Mouse (Mus musculus) layer of hippocampus, adult 9-11 months (tissue): ENCODE data around the gene Dyrk1a.

Source experiments
- DNase-seq: peaks from one replicate; pipeline ENCODE4 v3.0.0; 2022

The Dyrk1a gene

DNA sequence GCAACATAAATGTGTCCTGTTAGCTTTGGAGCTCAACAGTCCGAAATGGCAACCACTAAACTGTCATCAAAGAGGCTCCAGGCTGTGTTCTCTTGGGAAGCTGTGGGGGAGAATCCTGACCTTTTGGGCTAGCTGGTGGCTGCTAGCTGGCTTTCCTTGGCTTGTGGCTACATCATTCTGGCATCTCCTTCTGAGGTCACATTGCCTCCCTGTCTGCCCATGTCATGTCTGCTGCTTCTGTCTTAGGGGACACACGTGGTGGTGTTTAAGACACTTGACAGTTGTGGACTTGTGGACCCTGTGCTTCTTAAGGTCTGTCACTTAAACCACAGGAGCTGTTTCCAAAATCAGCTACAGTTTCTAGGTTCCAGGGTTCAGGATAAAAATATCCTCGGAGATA is 21.7 kb downstream of the Dyrk1a start:
- no peak for DNase-seq

DNA sequence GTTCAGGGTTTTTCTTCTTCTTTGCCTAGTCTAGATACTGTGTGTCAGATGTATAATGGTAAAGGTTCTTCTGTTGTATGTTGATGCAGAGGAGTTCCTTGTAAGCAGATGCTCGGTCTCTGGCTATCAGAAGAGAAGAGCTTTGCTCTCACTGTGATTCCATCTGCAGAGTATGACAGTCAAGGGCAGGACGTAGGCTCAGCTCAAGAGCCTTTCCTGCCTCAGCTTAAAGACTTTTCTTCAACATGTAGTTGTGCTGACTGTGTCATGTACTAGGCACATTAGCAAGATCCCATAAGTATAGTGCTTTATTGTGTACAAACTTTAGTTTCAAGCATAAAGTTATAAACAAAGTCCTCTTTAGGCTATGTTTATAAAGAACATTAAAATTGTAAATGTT is 26.8 kb downstream of the Dyrk1a start:
- DNase-seq: no peak

DNA sequence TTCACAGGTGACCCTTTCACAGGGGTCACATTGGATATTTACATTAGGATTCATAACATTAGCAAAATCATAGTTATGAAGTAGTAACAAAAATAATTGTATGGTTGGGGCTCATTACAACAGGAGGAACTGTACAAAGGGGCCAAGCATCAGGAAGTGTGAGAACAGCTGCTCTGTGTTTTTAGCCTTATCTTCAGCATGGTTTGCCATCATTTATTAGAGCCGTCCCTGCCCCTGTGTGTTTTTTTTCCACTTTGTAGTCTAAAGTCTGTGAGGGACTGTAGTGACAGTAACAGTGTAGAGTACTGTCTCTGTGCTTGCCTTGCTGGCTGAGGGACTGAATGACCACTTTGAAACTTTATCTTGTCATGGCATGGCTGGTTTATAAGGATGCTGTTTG is 27.8 kb downstream of the Dyrk1a start:
- no peak for DNase-seq

DNA sequence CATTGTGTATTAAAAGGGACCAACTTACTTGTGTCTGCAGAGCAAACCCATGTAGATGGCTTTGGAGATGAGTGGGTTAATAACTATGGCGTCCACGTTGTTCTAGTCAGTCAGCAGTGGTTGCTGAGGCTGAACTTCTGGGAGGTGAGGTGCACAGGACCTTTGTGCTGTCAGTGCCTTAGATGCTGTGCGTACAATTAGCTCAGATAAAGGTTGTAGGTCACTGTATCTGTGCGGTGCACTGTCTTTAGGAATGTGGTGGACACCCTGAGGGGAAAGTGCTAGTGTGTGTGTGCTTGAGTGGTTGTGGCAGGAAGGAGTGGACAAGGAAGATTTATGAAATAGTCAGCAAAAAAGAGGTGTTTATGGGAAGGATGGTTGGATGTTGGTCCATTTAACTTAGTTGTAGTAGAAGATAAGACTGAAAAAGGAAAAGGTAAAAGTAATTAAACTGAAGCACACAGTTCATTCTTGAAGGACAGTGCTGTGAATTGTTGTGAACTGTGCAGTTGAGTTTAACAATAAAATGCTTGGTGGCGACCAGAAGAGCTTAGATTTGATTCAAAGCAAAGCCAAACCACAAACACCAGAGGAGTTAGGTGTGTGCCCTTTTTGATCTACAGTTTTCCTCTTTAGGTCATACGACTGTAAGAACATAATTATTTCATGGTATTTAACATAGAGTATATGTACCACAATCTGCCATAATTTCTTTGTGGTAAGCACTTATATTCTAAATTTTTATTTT is 30.3 kb downstream of the Dyrk1a start:
- no peak for DNase-seq

DNA sequence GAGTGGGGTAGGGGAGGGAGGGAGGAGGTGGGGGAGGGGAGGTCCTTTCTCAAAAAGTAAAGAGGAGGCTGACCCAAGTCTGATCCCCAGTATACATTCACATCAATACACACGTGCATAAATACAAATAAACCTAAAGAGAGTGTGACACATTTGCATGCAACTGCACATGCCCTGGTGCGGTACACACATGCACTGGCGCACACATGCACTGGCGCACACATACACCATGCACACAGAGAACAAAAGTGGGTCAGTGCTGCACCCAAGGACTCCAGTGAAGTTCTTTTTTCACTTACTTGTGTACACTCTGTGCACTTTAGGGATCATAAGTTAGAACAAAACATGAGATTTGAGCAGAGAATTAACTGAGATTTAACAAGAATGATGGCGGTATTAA is 31.3 kb downstream of the Dyrk1a start:
- no peak for DNase-seq

DNA sequence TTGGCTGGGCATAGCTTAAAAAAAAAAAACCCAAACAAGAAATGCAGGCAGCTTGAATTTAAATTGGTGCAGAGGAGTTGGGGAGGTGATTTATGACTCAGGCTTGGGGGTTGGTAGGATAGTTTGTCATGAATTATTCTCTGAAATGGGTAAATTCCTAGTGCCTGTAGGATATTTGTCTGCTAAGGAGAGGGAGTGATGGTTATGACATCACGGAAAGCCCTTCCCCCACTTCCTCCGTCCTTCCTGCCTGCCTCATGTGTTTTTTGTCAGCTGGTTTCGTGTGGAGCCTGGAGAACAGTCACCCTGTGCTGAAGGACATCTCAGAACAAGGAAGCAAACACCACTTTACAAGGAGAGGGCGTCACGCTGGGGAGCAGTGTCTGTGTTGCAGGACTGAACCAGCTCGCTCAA is 31.7 kb downstream of the Dyrk1a start:
- DNase-seq: peak; percentile 69

DNA sequence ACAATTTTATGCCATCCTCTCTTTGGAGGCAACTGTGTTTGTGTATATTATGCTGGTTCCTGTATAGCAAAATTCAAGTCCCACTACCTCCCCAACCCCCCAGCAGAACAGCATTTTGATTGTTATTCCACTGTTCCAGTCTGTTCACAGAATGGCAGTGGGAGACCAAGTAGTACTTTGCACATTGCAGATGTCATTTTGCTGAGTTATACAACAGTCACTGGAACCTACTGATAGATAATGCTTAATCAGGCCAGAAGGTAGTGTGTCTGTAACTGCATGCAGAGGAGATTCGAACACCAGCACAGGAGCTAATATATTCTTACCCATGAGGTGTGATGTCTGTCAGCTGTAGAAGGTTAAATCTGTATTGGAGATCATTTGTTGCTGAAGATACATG is 32.4 kb downstream of the Dyrk1a start:
- DNase-seq: peak; percentile 40

DNA sequence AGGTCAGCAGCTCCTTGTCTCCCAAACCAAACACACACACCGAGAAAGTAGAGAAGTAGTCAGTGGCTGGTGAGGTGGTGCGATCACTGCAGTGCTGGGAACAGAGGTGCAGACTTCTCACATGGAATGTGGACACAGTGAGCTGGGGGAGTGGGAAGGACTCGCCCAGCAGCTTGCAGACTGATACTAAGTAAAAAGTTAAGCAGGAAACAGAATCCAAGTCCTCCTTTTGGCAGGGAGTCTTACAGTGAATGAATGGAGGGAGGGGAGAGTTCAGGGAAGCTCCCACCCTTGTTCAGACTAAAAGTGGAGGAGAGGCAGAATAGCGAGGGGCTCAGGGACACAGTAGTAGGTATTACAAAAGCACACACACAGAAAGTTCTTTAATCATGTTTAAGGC is 32.9 kb downstream of the Dyrk1a start:
- DNase-seq: no peak

DNA sequence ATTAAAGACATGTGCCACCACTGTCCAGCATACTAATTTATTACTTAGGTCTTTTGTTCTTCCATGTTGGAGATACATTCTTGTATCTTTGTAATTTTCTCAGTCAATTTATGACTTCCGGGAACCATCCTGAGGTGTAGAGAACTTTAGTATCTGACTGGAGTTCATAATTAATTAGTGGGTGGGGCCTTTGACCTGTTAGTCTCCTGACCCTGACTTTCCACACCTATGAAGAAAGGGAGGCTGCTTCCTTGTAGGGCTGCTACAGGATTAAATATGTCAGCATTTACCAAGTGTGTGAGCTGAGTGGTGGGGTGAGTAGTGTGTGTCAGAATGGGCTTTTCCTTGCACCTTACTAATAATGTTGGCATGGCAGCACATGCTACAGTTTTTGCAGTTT is 36.4 kb downstream of the Dyrk1a start:
- no peak for DNase-seq

DNA sequence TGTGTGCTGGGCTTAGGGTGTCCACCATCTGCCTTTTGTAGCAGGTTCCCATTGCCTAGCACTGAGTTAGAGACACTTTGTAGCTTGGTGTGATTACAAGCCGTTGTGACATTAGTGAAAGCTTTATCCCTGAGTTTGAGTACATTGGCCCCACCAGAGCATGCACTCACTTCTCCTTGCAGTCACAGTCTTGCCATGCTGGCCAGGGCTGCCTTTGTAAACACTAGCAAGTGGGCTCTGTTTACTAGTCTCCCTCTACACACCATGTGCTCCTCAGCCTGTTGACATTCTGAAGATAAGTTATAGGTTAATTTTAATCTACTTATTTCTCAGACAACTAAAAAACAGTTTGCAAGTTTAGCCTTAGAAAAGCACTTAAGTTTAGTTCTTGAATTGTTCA is 37.7 kb downstream of the Dyrk1a start:
- no peak for DNase-seq

DNA sequence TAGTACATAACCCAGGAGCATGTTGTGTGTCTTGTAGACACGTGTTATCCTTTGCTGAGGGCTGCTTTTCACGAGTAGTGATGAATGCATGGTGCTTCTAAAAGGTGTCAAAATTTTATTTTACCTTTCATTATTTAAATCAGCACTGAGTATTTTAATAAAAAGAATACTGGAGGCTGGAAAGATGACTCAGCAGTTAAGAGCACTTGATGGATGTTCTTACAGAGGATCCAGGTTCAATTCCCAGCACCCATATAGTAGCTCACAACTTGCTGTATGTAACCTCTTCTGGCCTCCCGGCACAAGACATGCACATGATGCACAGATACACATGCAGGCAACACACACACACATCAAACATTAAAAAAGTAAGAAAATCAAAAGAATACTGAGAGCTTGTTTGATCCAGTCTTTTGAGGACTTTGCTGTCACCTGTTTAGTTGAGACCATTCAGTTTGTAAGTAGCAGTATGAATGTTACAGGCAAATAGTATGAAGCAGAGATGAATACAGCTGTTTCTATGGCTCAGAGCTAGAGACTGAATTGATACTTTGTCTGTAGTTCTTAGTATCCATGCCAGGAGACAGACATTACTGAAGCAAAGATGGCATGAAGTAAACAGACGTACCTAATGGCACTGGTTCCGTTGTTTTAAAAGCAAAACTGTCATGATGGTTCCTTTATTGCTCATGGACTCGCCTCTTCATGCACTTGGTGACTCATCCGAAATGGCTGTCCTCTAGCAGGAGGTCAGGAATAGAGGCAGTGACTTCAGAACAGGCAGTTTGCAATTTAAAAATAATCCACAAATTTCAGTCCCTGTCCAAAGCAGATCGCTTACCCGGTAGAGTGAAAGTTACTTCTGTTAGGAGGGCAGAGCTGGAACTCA is 39.1 kb downstream of the Dyrk1a start:
- DNase-seq: no peak

DNA sequence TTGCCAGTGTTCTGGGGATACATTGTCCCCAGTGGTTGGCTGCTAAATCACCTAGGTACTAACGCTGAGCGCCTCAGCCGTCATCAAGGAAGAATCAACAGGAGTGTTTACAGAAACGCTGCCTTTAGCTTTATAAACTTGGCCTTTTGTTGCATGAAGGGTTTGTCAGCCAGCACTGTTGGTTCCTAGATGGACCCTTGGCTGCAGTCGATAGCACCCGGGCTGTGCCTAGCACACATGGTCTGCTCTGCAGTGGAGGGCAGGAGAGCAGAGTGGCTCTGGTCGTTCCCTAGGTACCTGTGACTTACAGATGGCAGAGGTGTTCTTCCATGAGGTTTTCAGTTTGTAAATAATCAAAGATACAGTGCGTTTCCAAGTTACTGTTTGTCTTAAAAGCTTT is 42.8 kb downstream of the Dyrk1a start:
- DNase-seq: no peak

DNA sequence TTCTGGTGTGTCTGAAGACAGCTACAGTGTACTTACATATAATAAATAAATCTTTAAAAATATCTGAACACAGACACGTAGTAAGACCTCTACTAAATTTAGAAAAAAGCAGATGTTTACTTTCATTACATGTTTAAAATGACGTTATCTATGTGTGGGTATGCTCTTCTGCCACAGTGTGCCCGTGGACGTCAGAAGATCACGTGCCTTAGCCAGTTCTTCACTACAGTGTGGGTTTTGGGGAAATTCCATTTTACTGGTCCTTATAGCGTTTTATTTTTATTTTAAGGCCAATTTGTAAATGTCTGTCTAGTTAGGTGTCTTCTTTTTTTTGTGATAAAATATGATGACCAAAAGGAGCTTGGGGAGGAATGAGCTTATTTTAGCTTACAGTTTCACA is 47.4 kb downstream of the Dyrk1a start:
- DNase-seq: no peak

DNA sequence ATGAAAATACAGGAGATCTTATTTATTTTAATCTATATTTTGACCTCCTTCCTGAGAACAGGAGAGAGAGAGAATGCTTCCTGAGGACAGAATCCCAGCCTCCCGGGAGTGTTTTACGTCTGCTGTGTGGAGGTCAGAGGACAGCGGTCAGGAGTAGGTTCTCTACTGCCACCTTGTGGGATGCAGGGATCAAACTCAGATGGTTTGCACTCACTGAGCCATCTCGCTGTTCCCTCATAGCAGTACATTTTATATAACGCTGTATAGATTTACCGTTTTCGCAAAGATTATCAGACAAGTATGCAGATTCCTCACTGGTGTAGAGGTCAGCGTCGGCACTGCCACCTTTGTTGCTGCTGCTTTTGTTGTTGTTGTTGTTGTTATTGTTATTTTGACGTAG is 48.7 kb downstream of the Dyrk1a start:
- DNase-seq: peak; percentile 51

DNA sequence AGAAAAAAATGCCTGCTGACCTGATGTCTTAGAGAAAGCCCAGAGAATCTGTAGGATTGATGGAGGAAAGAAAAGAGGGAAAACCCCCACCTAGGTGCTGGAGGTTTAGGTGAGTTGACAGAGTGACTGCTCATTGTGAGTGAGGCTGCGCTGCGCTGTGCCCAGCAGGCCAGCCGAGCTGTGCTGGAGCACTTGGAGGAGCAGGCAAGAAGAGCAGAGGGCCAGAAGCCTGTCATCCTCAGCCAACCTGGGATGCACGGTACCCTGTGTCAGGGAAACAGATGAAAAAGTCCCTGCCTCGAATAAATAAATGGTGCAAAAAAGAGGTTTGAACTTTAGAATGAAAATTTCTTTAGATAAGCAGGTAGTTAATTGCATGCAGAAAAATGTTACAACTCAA is 49.5 kb downstream of the Dyrk1a start:
- DNase-seq: no peak

DNA sequence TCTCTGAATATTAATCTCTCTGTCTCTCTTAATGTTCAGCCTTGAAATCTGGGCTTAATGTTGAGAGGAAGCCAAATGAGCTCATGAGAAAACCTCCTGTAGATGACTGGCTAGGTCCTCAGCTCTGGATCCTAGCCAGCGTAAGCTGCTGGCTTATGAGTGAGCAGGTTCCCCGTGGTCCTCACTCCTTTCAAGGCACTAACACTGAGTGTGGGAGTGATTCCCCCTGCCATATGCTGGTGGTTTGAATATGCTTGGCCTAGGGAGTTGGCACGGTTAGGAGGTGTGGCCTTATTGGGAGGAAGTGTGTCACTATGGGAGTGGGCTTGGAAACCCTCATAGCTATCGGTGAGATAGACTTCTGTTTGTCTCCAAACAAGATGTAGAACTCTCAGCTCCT is 55.1 kb downstream of the Dyrk1a start:
- DNase-seq: no peak

DNA sequence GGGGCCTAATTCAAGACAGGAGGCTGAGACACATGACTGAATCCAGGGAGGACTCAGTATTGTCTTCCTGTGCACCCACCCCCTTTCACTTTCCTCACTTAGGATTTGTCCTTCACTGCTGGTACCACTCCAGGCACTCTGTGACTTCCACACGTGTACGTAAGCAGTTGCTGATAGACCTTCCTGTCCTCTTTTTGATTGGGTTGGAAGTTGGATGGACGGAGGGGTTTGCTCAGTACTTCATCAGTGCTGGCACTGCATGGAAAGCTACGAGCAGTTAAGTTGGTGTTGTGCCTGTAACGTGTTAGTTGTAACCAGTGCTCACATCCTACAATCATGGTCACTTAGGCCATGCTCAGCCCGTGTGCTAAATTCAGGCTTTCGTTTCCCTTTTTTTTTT is 55.8 kb downstream of the Dyrk1a start:
- no peak for DNase-seq

DNA sequence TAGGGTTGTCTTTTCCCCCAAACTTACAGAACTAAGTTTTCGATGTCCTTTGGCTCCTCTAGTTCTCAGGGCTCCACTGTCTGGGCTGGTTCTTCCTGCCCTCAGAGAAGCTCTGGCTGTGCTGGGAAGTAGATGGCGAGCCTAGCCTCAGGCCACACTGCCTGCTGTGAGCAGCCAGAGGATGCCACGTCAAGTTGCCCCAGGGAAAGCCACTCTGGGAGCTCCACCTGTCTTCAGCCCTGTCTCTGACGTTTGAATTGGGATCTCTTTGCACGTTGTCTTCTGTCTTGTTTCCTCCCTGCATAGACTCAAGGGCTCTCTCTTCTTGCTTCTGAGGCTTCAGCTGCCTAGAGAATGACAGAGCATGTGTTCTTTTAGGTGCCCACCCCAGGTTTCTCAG is 57.9 kb downstream of the Dyrk1a start:
- no peak for DNase-seq

DNA sequence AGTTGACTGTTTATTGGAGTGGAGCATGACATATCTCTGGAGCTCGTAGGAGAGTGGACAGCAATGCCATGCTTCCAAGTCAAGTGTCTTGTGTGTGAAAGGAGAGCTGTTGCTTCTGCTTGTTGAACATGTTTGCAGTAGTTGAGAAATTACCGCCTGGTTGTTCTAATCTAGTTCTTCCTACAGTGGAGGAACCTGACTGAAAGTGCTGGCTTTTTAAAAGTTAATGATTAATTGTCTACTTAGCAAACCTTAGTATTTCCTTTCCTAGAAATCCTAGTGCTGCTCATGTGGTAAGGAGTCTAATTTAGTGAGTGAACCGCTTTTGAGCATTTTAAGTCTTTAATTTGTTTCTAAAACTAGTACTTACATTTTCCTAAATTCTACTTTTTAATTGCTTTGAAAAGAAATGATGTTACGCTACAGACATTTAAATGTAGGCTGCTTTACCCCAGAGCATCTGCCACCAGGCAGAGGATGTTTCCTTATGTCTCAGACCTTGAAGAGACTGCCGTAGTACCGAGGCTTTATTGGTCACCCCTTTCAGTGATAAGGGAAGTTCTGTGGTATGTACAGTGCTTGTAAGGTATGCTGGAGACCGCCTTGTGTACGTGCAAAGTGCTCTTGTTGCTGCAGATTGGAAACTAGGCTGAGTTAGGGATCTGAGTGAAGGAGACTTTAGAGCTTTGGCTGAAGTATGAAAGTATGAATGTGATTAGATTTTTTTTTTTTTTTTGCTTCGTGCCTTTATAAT is 59.3 kb downstream of the Dyrk1a start:
- DNase-seq: no peak

DNA sequence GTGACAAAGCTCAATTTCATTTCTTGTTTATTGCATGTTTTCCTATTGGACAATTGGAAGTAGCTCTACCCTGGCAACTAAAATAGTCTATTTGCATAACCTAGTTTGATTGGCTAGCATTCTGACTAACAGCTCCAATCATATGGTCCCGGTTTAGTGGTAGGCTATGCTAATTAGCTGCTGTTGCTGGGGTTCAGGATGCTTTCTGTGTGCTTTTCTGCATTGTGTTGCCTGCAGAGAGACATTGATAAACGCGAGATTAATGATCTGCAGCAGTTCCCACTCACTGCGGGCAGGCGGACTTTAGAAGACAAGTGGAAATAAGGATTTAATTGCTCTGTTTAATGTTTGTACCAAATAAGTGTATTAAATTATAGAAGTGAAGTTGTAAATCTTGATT is 62.2 kb downstream of the Dyrk1a start:
- peak; percentile 78 for DNase-seq

DNA sequence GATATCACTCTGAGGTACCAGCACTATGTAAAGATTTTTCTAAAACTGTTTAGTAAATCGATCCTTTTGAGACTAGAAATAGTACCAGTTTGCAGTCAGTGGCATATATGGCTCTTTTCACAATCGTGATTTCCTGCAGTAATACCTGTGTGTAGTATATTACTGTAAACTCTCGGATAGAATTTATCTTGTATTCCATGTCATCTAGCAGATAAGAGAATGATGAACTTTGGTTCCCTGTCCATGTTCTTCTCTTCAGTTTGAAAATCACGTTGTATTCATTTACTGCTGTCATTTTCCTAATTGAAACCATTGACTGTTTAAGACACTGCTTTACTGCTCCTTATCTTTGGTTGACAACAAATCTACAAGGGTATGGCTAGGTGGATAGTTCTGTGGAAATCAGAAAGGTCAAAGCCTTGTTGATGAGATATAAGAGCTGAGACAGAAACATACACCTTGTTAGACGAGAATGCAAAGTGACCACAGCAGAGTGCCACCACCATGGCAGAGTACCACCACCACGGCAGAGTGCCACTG is 62.7 kb downstream of the Dyrk1a start:
- DNase-seq: no peak

DNA sequence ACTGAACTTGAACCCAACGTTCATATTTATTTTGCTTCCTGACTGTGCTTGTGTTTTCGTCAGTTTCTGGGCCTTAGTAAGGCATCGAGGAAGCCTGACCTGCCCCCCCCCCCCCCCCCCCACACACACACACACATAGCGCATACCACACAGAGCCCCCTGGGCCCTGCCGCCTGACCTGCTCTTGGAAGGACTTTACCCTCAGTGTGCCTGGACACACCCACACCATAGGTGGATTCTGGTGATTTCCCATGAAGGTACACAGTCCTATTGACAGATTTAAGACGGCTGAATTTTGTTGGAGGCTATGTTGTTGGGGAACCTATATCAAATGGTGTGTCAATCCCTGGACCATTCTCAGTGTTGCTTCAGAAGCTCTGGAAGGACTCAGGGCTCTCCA is 63.2 kb downstream of the Dyrk1a start:
- no peak for DNase-seq

DNA sequence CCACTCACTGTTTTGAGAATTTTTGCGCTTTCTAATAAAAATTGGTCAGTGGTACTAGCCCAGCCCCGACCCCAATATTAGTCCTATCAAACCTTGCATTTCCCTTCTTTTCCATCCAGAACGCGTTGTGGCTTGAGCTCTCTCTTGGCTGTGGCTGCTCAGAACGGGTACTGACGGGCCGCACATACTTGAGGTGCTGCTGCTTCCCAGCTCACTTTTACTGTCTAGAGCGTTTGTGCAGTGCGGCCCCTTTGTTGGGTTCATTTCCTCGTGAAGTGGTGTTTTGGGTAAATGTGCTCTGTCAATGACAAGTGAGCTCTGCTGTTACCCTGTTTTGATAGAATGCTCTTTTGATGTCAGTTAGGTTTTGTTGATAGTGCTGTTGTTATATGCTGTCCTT is 67.6 kb downstream of the Dyrk1a start:
- no peak for DNase-seq
